Comparison of ENCODE assay signal across 31 mouse cellular contexts in the genomic region with DNA sequence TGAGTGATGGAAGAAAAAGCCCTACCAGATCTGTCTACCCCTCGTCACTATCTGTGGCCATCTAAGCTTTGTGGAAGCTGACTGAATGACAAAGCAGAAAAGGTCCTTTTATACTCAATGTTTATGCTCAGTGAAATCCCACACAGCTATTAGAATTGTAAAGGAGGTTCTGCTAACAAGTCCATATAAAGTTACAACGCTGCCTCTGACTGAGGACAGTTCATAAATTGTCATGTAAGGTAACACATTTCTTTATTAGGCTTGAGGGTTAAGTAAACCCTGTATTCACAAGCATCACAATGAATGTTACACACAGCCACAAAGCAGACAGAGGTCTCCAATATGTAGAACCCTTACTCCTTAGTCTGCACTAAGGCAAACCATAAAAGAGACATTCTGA. TPM values are rescaled to one million over a fixed set of nuclear protein-coding genes. Genes with fewer than 3 reads are reported as not detected.
DNase-seq lines count a peak whose midpoint lies in the region; ATAC-seq and TF ChIP-seq lines count a peak whose summit lies in the region.
"Had no signal": no experiment of that assay in that cellular context is flagged by ENCODE, and none has a peak within 500 bp of the region (broad histone marks: within the 10 kb centered on the region; RNA-seq: fewer than 3 reads in every experiment).

No protein-coding gene starts in this region.

- no peak for ATAC-seq in heart, embryonic 16.5 days (replicated peaks; ENCODE audit: extremely low read depth, insufficient read depth, low FRiP score)
- 0 out of 2 replicates have a peak, but pooled peaks have one; percentile 15 for ATAC-seq in common myeloid progenitor, adult 5-6 weeks (replicated peaks; ENCODE audit: low read depth, poor library complexity, severe bottlenecking)
- ATAC-seq: activated CD4-positive, CD25-positive, alpha-beta regulatory T cell, adult 4 months; forebrain, embryonic 13.5 days; forebrain, postnatal 0 days had no signal

- H3K27ac ChIP-seq in heart, embryonic 16.5 days (ENCODE audit: low read length), result 0 out of 2 replicates have a peak overlapping the region, but pooled peaks have one; percentile 23
- H3K27ac ChIP-seq in thymus, adult 2 months (ENCODE audit: control insufficient read depth, insufficient read depth, low read length), result peak overlapping the region; percentile 40; the same call in 1 of the 2 replicates
- H3K27ac ChIP-seq: forebrain, embryonic 10.5 days; forebrain, embryonic 13.5 days; gastrocnemius, adult 2 months; heart, embryonic 10.5 days; heart, embryonic 13.5 days; hindbrain, embryonic 12.5 days; hindbrain, embryonic 15.5 days had no signal

- H3K27me3 ChIP-seq in heart, embryonic 16.5 days (ENCODE audit: control insufficient read depth, insufficient read depth, low read length), result no peaks in the 10 kb centered on the region
- H3K27me3 ChIP-seq in thymus, adult 2 months (ENCODE audit: control insufficient read depth, insufficient read depth, low read length), result no peaks in the 10 kb centered on the region
- H3K27me3 ChIP-seq: forebrain, embryonic 13.5 days; heart, embryonic 13.5 days; hindbrain, embryonic 12.5 days; hindbrain, embryonic 15.5 days had no signal

- TF ChIP-seq CTCF in thymus, adult 2 months (IDR thresholded peaks at IDR 0.05; ENCODE audit: borderline replicate concordance, control insufficient read depth, extremely low read depth, insufficient read depth, low read length, poor library complexity), result no peak

- no peaks in the 10 kb centered on the region for H3K9me3 ChIP-seq in heart, embryonic 16.5 days (replicated peaks; ENCODE audit: control insufficient read depth, low read length)
- H3K9me3 ChIP-seq: forebrain, embryonic 10.5 days; forebrain, embryonic 13.5 days; heart, embryonic 10.5 days; heart, embryonic 13.5 days; hindbrain, embryonic 12.5 days; hindbrain, embryonic 15.5 days had no signal

- TF ChIP-seq POLR2A in thymus, adult 2 months (IDR thresholded peaks at IDR 0.05; ENCODE audit: control insufficient read depth, extremely low read depth, insufficient read depth, low read length, poor library complexity), result no peak

- peaks cover 3% of the 10 kb centered on the region; the same call in 1 of the 2 replicates for H3K4me1 ChIP-seq in heart, embryonic 16.5 days (ENCODE audit: control insufficient read depth, insufficient read depth, low read length)
- H3K4me1 ChIP-seq in thymus, adult 2 months (replicated peaks; ENCODE audit: control insufficient read depth, insufficient read depth, low read length), result peaks cover 17% of the 10 kb centered on the region
- H3K4me1 ChIP-seq: heart, embryonic 13.5 days had no signal

- no peak for DNase-seq in heart, adult 8-10 months (ENCODE audit: low spot score)
- peak; percentile 4 for DNase-seq in thymus, adult 2 months
- DNase-seq in thymus, postnatal 10 days (ENCODE audit: low spot score in 2 of 2), result no peak
- peak; percentile 70 for DNase-seq in A20 (ENCODE audit: low read depth, low spot score)
- no peak for DNase-seq in gastrocnemius, postnatal 4 days (ENCODE audit: low spot score in 2 of 2)
- DNase-seq: adrenal gland, adult 8-10 months; adrenal gland, postnatal 25 days; B cell, adult 2 months; cerebellum, adult 11-12 months; cerebellum, adult 8-10 months; cerebellum, postnatal 10 days; cerebellum, postnatal 36 days; forebrain, postnatal 0 days; gastrocnemius, adult 2 months; gastrocnemius, postnatal 14 days; heart, adult 18-20 months had no signal

- WGBS in heart, embryonic 16.5 days, result 77% methylated on average over 2 of the region's 2 CpGs
- 18% methylated on average over 2 of the region's 2 CpGs for WGBS in thymus, adult 2 months

- no peaks in the 10 kb centered on the region for H3K36me3 ChIP-seq in heart, embryonic 16.5 days (ENCODE audit: control insufficient read depth, insufficient read depth)
- H3K36me3 ChIP-seq in thymus, adult 2 months (ENCODE audit: control insufficient read depth, insufficient read depth, low read length), result peaks cover 15% of the 10 kb centered on the region; the same call in 1 of the 2 replicates
- H3K36me3 ChIP-seq: forebrain, embryonic 10.5 days; heart, embryonic 10.5 days; heart, embryonic 13.5 days; hindbrain, embryonic 12.5 days; hindbrain, embryonic 15.5 days had no signal

- no peak overlapping the region for H3K4me2 ChIP-seq in heart, embryonic 16.5 days (ENCODE audit: low read depth, low read length)
- H3K4me2 ChIP-seq: forebrain, embryonic 13.5 days; heart, embryonic 13.5 days; hindbrain, embryonic 12.5 days; hindbrain, embryonic 15.5 days had no signal

- no peak overlapping the region for H3K4me3 ChIP-seq in heart, embryonic 16.5 days (ENCODE audit: low read length)
- H3K4me3 ChIP-seq in thymus, adult 2 months (ENCODE audit: control insufficient read depth, insufficient read depth, low read length), result no peak overlapping the region
- H3K4me3 ChIP-seq: forebrain, embryonic 10.5 days; forebrain, embryonic 13.5 days; gastrocnemius, adult 2 months; heart, embryonic 10.5 days; heart, embryonic 13.5 days; hindbrain, embryonic 12.5 days; hindbrain, embryonic 15.5 days had no signal

- H3K9ac ChIP-seq in heart, embryonic 16.5 days (ENCODE audit: low read length), result no peak overlapping the region
- H3K9ac ChIP-seq: forebrain, embryonic 13.5 days; forebrain, postnatal 0 days; heart, embryonic 13.5 days; hindbrain, embryonic 12.5 days; hindbrain, embryonic 15.5 days had no signal

RNA-seq across cellular contexts. Expression of a gene that starts 0.5 kb away (rescaled TPM):
- 3.8 and 13.2 TPM in 2 replicates for polyA plus RNA-seq in heart, embryonic 16.5 days (2015; fragmentation: Nextera tagmentation; extraction: Ambion mirVana)
- total RNA-seq in heart, adult 8-10 months (2022), result not detected
- polyA plus RNA-seq in thymus, adult 2 months (2012; rRNA removed), result 41.8 and 55.7 TPM in 2 replicates
- 1.1 and 3.7 TPM in 2 replicates for total RNA-seq in common myeloid progenitor, adult 5-6 weeks (2017)
- total RNA-seq in gastrocnemius, postnatal 4 days (2021), result not detected
- total RNA-seq: adrenal gland, adult 8-10 months; adrenal gland, postnatal 25 days; CH12.LX; forebrain, postnatal 0 days; gastrocnemius, adult 2 months; gastrocnemius, postnatal 14 days; heart, adult 18-20 months; heart, postnatal 25 days had no signal
- polyA plus RNA-seq: activated CD4-positive, CD25-positive, alpha-beta regulatory T cell, adult 4 months; embryonic facial prominence, embryonic 11.5 days; forebrain, embryonic 10.5 days; forebrain, embryonic 13.5 days; forebrain, postnatal 0 days; frontal cortex, adult 2 months; gonadal fat pad, adult 2 months; heart, embryonic 10.5 days; heart, postnatal 0 days; hindbrain, embryonic 15.5 days had no signal

RNA-seq across cellular contexts. Expression of a gene that starts 25.3 kb away (rescaled TPM):
- polyA plus RNA-seq in heart, embryonic 16.5 days (2015; fragmentation: Nextera tagmentation; extraction: Ambion mirVana), result 6.4 and 15.8 TPM in 2 replicates
- under 1 TPM in 2 of 4 experiments, not detected in 2; 0.03 to 0.06 TPM for total RNA-seq in heart, adult 8-10 months (2022)
- 330 and 350 TPM in 2 replicates for polyA plus RNA-seq in thymus, adult 2 months (2012; rRNA removed)
- 0.14 TPM in 1 of 2 replicates, not detected in the other for total RNA-seq in common myeloid progenitor, adult 5-6 weeks (2017)
- under 1 TPM; 0.21 to 0.81 TPM for total RNA-seq in gastrocnemius, postnatal 4 days (2021)
- total RNA-seq: adrenal gland, postnatal 25 days; CH12.LX; gastrocnemius, adult 2 months; heart, adult 18-20 months; heart, postnatal 25 days had no signal
- polyA plus RNA-seq: activated CD4-positive, CD25-positive, alpha-beta regulatory T cell, adult 4 months; forebrain, embryonic 10.5 days; heart, embryonic 10.5 days had no signal

RNA-seq across cellular contexts. Expression of a gene that starts 25.3 kb away (rescaled TPM):
- polyA plus RNA-seq in heart, embryonic 16.5 days (2015; fragmentation: Nextera tagmentation; extraction: Ambion mirVana), result 60.3 and 63.3 TPM in 2 replicates
- 100 to 1,000 TPM in 1 of 4 experiments, 10 to 100 TPM in 3; 87.7 to 103 (median 92.8) TPM for total RNA-seq in heart, adult 8-10 months (2022)
- polyA plus RNA-seq in thymus, adult 2 months (2012; rRNA removed), result 2.8 and 3.4 TPM in 2 replicates
- 86.8 and 98.7 TPM in 2 replicates for total RNA-seq in common myeloid progenitor, adult 5-6 weeks (2017)
- total RNA-seq in gastrocnemius, postnatal 4 days (2021), result 10 to 100 TPM; 36.9 to 45.5 TPM

RNA-seq across cellular contexts. Expression of a gene that starts 54.2 kb away (rescaled TPM):
- polyA plus RNA-seq in heart, embryonic 16.5 days (2015; fragmentation: Nextera tagmentation; extraction: Ambion mirVana), result 5.8 and 6.2 TPM in 2 replicates
- total RNA-seq in heart, adult 8-10 months (2022), result 10 to 100 TPM in 1 of 4 experiments, 1 to 10 TPM in 3; 8.7 to 10.3 (median 9.0) TPM
- polyA plus RNA-seq in thymus, adult 2 months (2012; rRNA removed), result 31.9 and 34.5 TPM in 2 replicates
- 17.6 and 21.4 TPM in 2 replicates for total RNA-seq in common myeloid progenitor, adult 5-6 weeks (2017)
- total RNA-seq in gastrocnemius, postnatal 4 days (2021), result 10 to 100 TPM; 11.7 to 14.6 TPM

Comparison
In these comparisons a context has a peak if more than half of its experiments do, and no peak if none do; other contexts are left out.
1. DNase-seq: peak in thymus, adult 2 months (single experiment) and A20 (single experiment); none in heart, adult 8-10 months (single experiment), thymus, postnatal 10 days (0 of 2) and gastrocnemius, postnatal 4 days (0 of 2).